Mouse (Mus musculus) layer of hippocampus, postnatal 36 days (tissue): ENCODE measurements around the gene Hnrnpul1. TPM values are rescaled to one million over a fixed set of nuclear protein-coding genes. Genes with fewer than 3 reads are reported as not detected.
"Not testable (repeated sequence)": the region's sequence is repeated elsewhere in the genome, so short reads cannot be mapped to it uniquely, and the experiment has no call there.

Source experiments
- DNase-seq, 2 experiments: peaks; one replicate each; pipeline ENCODE4 v3.0.0; 2022
- total RNA-seq, 2 experiments: library from RNA; stranded (reverse); gene quantifications; 2 replicates each; pipeline ENCODE4 v1.2.3; 2021

Gene Hnrnpul1
- total RNA-seq, 2 experiments from 2014 or later: 100 to 108 TPM

- no peak for DNase-seq
Observed at GRCm38 (mm10) chr7:25780021-25780420, 25.5 kb upstream of the Hnrnpul1 start.

- DNase-seq: no peak
Observed at GRCm38 (mm10) chr7:25768229-25768628, 13.7 kb upstream of the Hnrnpul1 start.

- DNase-seq: no peak
Observed at GRCm38 (mm10) chr7:25766108-25766507, 11.6 kb upstream of the Hnrnpul1 start.

- no peak for DNase-seq
Observed at GRCm38 (mm10) chr7:25764221-25764620, 9.7 kb upstream of the Hnrnpul1 start.

- no peak for DNase-seq
Observed at GRCm38 (mm10) chr7:25763678-25764077, 9.1 kb upstream of the Hnrnpul1 start.

- DNase-seq: no peak
Observed at GRCm38 (mm10) chr7:25761354-25761753, 6.8 kb upstream of the Hnrnpul1 start.

- peak; percentile 85 to 86 for DNase-seq
Observed at GRCm38 (mm10) chr7:25756011-25756410, 1.5 kb upstream of the Hnrnpul1 start.

- DNase-seq: no peak
Observed at GRCm38 (mm10) chr7:25755468-25755833, 894 bp upstream of the Hnrnpul1 start.

- no peak for DNase-seq
Observed at GRCm38 (mm10) chr7:25754439-25754737, 169 bp downstream of the Hnrnpul1 start.

GRCm38 (mm10) chr7:25753643-25754438 is 716 bp downstream of the Hnrnpul1 start:
- DNase-seq: peak in 1 of 2 experiments; percentile 15

- DNase-seq: no peak
Observed at GRCm38 (mm10) chr7:25753076-25753475, 1.5 kb downstream of the Hnrnpul1 start.

- DNase-seq: no peak
Observed at GRCm38 (mm10) chr7:25746844-25747243, 7.7 kb downstream of the Hnrnpul1 start.

- no peak for DNase-seq
Observed at GRCm38 (mm10) chr7:25738277-25738676, 16.3 kb downstream of the Hnrnpul1 start.

- no peak for DNase-seq
Observed at GRCm38 (mm10) chr7:25736920-25737319, 17.6 kb downstream of the Hnrnpul1 start.

- no peak for DNase-seq
Observed at GRCm38 (mm10) chr7:25734991-25735390, 19.6 kb downstream of the Hnrnpul1 start.

GRCm38 (mm10) chr7:25731294-25732055 is 23.1 kb downstream of the Hnrnpul1 start:
- DNase-seq: no peak

GRCm38 (mm10) chr7:25729862-25730261 is 24.7 kb downstream of the Hnrnpul1 start:
- no peak for DNase-seq

- no peak for DNase-seq
Observed at GRCm38 (mm10) chr7:25729396-25729795, 25.2 kb downstream of the Hnrnpul1 start.

- no peak for DNase-seq
Observed at GRCm38 (mm10) chr7:25727800-25728199, 26.8 kb downstream of the Hnrnpul1 start.

- no peak for DNase-seq
Observed at GRCm38 (mm10) chr7:25725886-25726285, 28.7 kb downstream of the Hnrnpul1 start.

GRCm38 (mm10) chr7:25721776-25722175 is 32.8 kb downstream of the Hnrnpul1 start:
- DNase-seq: not testable (repeated sequence)

GRCm38 (mm10) chr7:25720760-25721159 is 33.8 kb downstream of the Hnrnpul1 start:
- no peak for DNase-seq

GRCm38 (mm10) chr7:25719761-25720610 is 34.6 kb downstream of the Hnrnpul1 start:
- DNase-seq: peak; percentile 66 to 68
